Mouse (Mus musculus) kidney, postnatal 10 days (tissue): ENCODE results near the gene Slc9a1.

Experiments used
- DNase-seq: peaks from one replicate; pipeline ENCODE4 v3.0.0; 2021; ENCODE audit warnings: mixed read lengths

Slc9a1 gene

GRCm38 (mm10) chr4:133369553-133370297 is at the start of gene Slc9a1:
Slc9a1 (plus strand) TSS chr4:133369706.
- DNase-seq, result peak; percentile 97

GRCm38 (mm10) chr4:133328129-133328528 is 41.4 kb upstream of the Slc9a1 start:
- no peak for DNase-seq

DNA sequence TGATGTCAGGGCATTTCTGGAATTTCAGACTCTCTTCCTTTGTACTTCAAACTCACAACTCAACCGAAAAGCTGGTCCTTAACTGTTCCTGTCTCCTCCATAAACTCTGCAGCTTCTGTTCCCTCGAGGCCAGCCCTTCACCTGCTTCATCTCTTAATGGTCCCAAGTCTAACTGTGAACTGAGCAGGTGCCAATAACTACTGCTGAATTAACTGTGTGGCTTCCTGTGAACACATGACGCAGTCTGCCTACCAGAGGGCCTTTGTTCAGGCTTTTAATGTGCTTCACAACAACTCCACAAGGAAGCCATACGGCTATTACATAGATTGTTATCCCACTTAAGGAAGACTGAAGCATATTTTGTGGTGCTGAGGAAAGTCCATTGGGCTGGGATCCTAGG is 39.2 kb upstream of the Slc9a1 start:
- no peak for DNase-seq

DNA sequence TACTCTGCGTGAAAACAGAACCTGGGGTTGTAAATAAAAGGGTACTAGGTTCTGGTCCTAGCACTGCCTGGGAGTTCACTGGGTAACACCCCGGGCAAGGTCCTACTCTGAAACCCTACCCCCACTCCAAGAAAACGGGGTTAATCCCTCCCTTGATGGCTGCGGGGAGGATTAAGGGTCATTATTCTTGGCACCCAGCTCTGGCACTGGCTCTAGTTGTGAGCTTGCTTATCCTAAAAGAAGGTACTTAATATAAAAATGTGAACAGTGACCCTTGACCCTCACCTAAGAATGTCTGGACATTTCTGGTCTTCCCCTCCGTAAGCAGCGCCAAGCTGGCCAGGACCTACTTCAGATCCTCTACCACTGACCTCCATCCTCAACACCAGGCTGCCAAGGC is 36.2 kb upstream of the Slc9a1 start:
- DNase-seq, result peak; percentile 51

DNA sequence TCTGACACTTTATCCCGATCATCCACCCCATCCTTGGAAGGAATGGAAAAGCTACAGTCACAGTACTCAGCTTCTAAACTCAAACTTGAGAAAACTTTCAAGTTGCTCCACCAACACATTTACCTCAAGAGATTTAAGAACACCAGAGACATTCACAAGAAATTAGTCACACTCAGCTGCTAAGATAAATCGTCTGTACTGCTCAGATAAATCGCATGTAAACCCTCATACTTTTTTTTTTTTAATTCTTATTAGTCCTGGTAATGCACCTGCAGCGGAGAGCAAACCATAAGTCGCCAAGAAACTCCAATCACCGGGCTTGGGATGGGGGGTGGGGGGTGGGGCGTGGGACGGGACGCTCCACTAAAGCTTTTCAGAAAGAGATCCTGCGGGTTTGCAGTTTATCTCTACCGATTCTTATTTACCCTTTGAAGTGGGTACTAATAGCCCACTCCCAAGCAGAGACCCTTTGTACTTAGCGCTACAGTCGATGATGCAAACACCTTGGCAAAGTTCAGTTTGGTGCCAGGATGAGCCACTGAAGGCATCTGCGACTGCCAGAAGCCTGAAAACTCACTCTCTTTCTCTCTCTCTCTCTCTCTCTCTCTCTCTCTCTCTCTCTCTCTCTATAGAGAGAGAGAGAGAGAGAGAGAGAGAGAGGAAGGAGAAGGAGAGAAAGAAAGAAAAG is 31.5 kb upstream of the Slc9a1 start:
- no peak for DNase-seq

- no peak for DNase-seq
Observed at GRCm38 (mm10) chr4:133338521-133339095, 30.9 kb upstream of the Slc9a1 start.

DNA sequence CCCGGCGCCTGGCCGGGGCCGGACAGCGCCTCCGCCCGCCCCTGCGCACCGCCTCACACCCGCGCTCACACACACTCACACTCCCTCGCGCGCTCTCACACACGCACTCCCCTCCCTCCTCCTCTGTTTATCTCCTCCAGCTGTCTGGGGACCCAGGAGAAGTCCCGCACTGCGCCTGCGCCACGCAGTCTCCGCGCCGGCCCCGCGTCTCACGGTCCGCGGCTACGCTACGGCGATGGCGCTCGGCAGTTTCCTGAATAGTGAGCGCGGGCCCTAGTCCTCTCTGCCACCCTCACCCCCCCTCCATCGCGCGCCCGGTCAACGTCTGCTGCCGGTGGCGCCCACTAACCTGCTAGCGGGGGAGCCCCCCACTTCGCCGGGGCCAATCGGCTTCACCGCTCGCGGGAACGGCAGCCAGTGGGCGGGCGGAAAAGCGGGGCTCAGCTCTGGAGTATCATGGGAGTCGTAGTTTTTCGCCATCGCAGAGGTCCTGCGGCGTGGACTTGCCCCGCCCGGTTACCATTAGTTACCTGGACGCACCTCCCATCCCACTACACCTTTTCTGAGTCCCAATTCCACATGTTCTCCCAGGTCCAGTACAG is 30.3 kb upstream of the Slc9a1 start:
- peak; percentile 98 for DNase-seq

- no peak for DNase-seq
Observed at GRCm38 (mm10) chr4:133340217-133340616, 29.3 kb upstream of the Slc9a1 start.

DNA sequence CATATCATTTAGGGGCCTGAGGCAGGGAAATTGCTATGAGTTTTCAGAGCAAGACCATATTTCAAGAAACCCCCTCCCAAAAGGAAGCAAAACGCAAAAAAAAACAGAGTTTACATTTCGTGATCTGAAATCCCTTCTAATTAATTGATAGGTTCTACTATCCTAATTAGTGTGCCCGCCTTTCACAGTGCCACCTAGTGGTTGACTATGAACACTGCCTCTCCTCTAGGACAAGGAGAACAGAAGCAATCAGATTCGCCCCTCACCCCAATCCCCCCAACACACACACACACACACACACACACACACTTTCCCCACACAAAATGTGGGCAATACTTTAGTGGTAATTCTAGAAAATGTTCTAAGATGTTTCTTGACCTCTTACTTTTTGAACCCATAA is 25.4 kb upstream of the Slc9a1 start:
- DNase-seq, result peak; percentile 66

DNA sequence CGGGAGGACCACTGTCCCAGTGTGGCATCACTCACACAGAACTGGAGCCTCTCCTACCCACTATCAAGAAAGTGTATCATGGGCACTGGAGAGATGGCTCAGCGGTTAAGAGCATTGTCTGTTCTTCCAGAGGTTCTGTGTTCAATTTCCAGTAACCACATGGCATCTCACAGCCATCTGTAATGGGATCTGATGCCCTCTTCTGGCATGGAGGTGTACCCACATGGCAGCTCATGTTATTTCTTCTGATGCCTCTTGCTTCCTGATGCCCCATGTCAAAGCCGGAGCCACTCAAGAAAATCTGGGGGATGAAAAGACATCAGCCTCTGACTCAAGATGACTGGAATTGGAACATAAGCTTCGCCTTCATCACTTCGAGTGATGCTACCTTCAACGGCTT is 23.8 kb upstream of the Slc9a1 start:
- DNase-seq, result no peak

- DNase-seq, result no peak
Observed at GRCm38 (mm10) chr4:133346577-133346976, 22.9 kb upstream of the Slc9a1 start.

GRCm38 (mm10) chr4:133347624-133348023 is 21.9 kb upstream of the Slc9a1 start:
- DNase-seq, result no peak

GRCm38 (mm10) chr4:133348051-133348775 is 21.3 kb upstream of the Slc9a1 start:
- DNase-seq, result no peak

GRCm38 (mm10) chr4:133352797-133353196 is 16.7 kb upstream of the Slc9a1 start:
- DNase-seq, result no peak

GRCm38 (mm10) chr4:133353367-133354365 is 15.8 kb upstream of the Slc9a1 start, which contains the start of gene Wdtc1:
Wdtc1 (minus strand) TSS chr4:133353481.
- DNase-seq, result no peak

GRCm38 (mm10) chr4:133354641-133355040 is 14.9 kb upstream of the Slc9a1 start:
- no peak for DNase-seq

- no peak for DNase-seq
Observed at GRCm38 (mm10) chr4:133370298-133371274, 1.1 kb downstream of the Slc9a1 start.

- peak; percentile 30 for DNase-seq
Observed at GRCm38 (mm10) chr4:133371621-133372277, 2.2 kb downstream of the Slc9a1 start.

DNA sequence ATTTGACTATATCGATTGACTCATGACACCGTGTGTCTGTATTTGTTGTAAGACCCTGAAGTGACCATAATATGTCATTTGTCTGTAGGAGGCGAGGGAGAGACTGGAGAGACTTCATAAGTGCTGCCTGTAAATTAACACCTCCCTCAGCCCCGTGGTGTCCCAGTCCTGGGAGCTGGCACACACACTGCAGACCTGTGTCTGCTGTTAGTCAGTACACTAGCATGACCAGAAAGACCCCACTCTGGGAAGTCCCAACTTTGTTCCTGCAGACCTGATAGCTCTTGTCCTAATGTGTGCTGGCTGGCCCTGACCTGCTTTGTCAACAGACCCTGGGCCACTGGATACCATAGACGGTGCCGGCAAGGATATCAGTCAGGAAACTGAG is 2.8 kb downstream of the Slc9a1 start:
- DNase-seq, result no peak

DNA sequence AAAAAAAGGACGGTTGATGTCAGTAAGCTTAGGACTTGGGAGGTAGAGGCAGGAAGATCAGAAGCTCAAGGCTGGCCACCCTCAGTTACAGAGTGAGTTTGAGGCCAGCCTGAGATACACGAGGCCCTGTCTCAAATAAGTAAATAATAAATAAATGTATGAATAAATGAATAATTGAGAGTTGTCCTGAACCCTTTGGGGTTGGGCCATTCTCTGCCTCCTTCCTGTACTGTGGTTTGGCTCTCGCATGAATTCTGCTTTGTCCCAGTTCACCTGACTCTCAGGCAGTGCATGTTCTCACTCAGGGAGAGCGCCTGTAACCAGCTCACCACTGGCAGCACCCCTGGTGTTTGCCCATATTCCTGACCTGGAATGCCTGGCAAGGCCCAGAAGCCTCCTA is 4.5 kb downstream of the Slc9a1 start:
- DNase-seq, result no peak
